Mouse (Mus musculus): ENCODE data around the gene Nod2. TPM values are rescaled to one million over a fixed set of nuclear protein-coding genes. Genes with fewer than 3 reads are reported as not detected.

The Nod2 gene
- polyA plus RNA-seq, 1 experiment = 0.43 TPM

DNA sequence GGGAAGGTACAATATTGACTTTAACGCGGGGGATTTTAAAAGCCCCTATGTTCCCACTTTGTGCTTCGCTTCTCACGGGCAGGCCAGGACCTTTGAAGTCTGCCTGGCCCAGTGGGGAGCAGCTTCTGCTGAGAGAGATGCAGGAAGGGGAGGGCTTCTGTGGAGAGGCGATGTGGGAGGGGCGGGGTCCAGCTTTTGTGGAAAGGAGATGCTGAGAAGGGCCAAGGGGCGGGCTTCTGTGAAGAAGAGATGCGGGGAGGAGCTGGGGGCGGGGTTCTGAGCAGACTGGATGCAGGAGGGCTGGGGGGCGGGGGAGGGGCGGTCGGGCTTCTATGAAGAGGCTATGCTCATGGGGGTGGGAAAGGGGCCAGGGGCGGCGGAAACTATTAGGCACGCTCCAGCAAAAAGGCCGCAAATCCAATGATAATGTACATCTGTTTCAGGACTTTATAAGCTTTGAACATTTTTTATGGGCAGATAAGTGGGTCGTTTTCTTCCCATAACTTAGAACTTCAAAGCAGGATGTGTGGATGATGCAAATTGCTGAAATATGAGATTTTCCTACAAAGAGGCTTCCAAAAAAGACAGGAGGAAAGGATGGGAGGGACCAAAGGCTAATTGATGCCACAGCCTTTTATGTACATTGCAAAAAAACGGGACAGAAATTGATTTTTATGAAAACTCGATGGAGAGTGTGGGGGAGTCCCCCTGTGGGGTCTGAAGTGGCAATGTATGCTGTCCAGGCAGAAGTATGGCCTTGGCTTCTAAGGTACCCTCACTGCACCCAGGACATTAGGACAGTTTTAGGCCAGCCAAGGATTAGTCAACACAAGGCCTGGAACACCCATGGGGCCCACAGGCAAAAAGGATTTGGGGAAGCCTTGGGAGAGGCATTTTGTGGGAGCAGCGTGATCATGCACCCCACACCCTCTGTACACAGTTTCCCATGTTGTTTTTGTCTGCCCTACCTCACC lies 42.8 kb upstream of the Nod2 start:
- H3K27me3 ChIP-seq (ENCODE audit: control insufficient read depth, insufficient read depth, insufficient read length) = peaks cover 14% of the 10 kb centered on the region
- no peak overlapping the region for H3K4me3 ChIP-seq (ENCODE audit: insufficient read depth, poor library complexity, severe bottlenecking)
- H3ac ChIP-seq (ENCODE audit: control insufficient read depth, insufficient read length, low read depth) = no peak overlapping the region
- no peaks in the 10 kb centered on the region for H3K79me3 ChIP-seq (ENCODE audit: low read depth)
- no peaks in the 10 kb centered on the region for H3K36me3 ChIP-seq (ENCODE audit: control insufficient read depth, insufficient read depth)
- H3K79me2 ChIP-seq (ENCODE audit: control insufficient read depth, insufficient read depth) = no peaks in the 10 kb centered on the region
- no peak for TF ChIP-seq USF1 (IDR thresholded peaks at IDR 0.05; ENCODE audit: low read depth)
- no peak for TF ChIP-seq MYOD1 (IDR thresholded peaks at IDR 0.05; ENCODE audit: control insufficient read depth, insufficient read length, low read depth)
- no peak for TF ChIP-seq CEBPB (IDR thresholded peaks at IDR 0.05; ENCODE audit: low read depth)
- TF ChIP-seq CTCF (IDR thresholded peaks at IDR 0.05; ENCODE audit: control insufficient read depth, insufficient read depth, insufficient read length) = no peak
- no peak for TF ChIP-seq FOSL1 (IDR thresholded peaks at IDR 0.05; ENCODE audit: insufficient read depth, low read length, poor library complexity, severe bottlenecking)
- no peak for TF ChIP-seq MAX (IDR thresholded peaks at IDR 0.05)
- no peak for TF ChIP-seq MYOG (IDR thresholded peaks at IDR 0.05; ENCODE audit: control insufficient read depth, extremely low read depth, insufficient read length)

DNA sequence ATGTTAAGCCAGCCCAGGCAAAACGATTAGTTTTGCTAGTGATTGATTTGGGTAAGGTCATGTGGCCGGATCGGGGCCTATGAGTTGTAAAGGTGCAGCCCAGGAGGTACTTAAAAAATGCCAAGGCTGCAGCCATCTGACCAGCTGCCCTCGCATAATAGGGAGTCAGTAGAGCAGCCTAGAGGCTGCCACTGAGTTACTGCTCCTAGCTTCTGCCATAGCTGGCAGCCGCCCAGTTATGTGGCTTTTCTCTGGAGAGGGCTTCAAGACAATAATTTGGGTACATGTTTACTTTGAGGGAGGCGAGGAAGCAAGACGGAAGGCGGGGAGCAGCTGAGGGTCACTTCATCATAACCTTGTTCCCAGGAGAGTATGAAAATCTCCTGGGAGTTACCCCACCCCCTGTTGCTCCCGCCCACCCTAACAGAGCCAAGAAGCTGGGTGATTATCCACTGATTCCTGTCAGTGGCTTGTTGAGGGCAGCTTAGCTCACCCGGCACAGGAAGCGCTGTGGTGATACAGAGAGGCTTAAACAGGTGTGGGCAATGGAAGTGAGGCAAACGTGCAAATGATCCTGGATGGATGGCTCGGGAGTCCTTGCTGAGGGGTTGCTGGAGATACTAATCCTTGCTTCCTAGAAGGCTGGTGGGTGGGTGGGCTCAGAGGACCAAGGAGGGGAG lies 41.6 kb upstream of the Nod2 start:
- Histone ChIP-seq H3K27me3 (ENCODE audit: control insufficient read depth, insufficient read depth, insufficient read length) (peaks cover 25% of the 10 kb centered on the region), H3K4me3 (ENCODE audit: insufficient read depth, poor library complexity, severe bottlenecking) (no peak overlapping the region), H3K36me3 (ENCODE audit: control insufficient read depth, insufficient read depth) (no peaks in the 10 kb centered on the region), H3K79me2 (ENCODE audit: control insufficient read depth, insufficient read depth) (no peaks in the 10 kb centered on the region), H3K79me3 (ENCODE audit: low read depth) (no peaks in the 10 kb centered on the region), H3ac (ENCODE audit: control insufficient read depth, insufficient read length, low read depth) (no peak overlapping the region)
- TF ChIP-seq CEBPB (IDR thresholded peaks at IDR 0.05; ENCODE audit: low read depth) (no peak), MYOG (IDR thresholded peaks at IDR 0.05; ENCODE audit: control insufficient read depth, extremely low read depth, insufficient read length) (no peak), CTCF (IDR thresholded peaks at IDR 0.05; ENCODE audit: control insufficient read depth, insufficient read depth, insufficient read length) (no peak), MYOD1 (IDR thresholded peaks at IDR 0.05; ENCODE audit: control insufficient read depth, insufficient read length, low read depth) (no peak), MAX (IDR thresholded peaks at IDR 0.05) (no peak), USF1 (IDR thresholded peaks at IDR 0.05; ENCODE audit: low read depth) (no peak), FOSL1 (IDR thresholded peaks at IDR 0.05; ENCODE audit: insufficient read depth, low read length, poor library complexity, severe bottlenecking) (no peak)

DNA sequence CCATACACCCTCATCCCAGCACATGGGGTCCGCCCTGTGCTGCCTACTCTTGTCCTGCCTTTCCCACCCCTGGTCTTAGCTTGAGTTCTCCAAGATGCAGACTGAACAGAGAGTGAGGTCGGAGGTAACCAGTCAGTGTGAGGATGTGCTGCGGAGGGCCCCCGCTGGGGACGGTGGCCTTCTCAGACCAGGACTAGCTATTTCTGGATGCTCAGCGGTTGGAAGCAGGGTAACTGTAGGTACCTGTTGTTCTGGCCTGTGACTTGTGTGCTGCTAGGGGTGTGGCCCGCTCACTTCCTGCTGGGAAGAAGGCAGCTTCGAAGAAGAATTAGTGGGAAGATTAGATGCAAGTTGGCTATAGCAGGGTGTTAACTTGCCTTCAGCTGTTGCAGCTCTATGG lies 38.1 kb upstream of the Nod2 start:
- Histone ChIP-seq H3K79me3 (ENCODE audit: low read depth) (no peaks in the 10 kb centered on the region), H3K36me3 (ENCODE audit: control insufficient read depth, insufficient read depth) (no peaks in the 10 kb centered on the region)
- TF ChIP-seq CTCF (IDR thresholded peaks at IDR 0.05; ENCODE audit: control insufficient read depth, insufficient read depth, insufficient read length) (no peak), FOSL1 (IDR thresholded peaks at IDR 0.05; ENCODE audit: insufficient read depth, low read length, poor library complexity, severe bottlenecking) (no peak), MAX (IDR thresholded peaks at IDR 0.05) (no peak), USF1 (IDR thresholded peaks at IDR 0.05; ENCODE audit: low read depth) (no peak), CEBPB (IDR thresholded peaks at IDR 0.05; ENCODE audit: low read depth) (no peak), MYOG (IDR thresholded peaks at IDR 0.05; ENCODE audit: control insufficient read depth, extremely low read depth, insufficient read length) (no peak), MYOD1 (IDR thresholded peaks at IDR 0.05; ENCODE audit: control insufficient read depth, insufficient read length, low read depth) (no peak)

DNA sequence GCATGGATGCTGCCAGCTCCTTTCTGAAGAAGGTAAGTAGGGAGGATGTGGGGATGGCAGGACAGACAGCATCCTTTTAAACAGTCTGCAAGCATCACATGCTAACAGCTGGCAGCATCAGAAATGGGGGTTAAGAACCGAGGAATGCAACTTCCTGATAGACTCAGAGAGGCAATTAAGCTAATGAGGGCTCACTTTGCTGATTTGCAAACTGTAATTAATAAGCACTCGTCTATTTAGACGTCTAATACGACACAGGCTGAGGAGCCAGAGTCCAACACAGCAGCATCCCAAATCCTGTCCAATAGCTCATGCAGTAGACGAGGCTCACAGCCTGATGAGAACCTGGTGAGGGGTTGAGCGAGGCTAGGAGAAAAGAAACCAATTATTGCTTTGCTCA lies 36.8 kb upstream of the Nod2 start:
- no peak for TF ChIP-seq MYOD1 (IDR thresholded peaks at IDR 0.05; ENCODE audit: control insufficient read depth, insufficient read length, low read depth)
- TF ChIP-seq CEBPB (IDR thresholded peaks at IDR 0.05; ENCODE audit: low read depth) = no peak
- no peak for TF ChIP-seq MYOG (IDR thresholded peaks at IDR 0.05; ENCODE audit: control insufficient read depth, extremely low read depth, insufficient read length)
- TF ChIP-seq FOSL1 (IDR thresholded peaks at IDR 0.05; ENCODE audit: insufficient read depth, low read length, poor library complexity, severe bottlenecking) = no peak
- no peak for TF ChIP-seq MAX (IDR thresholded peaks at IDR 0.05)
- TF ChIP-seq USF1 (IDR thresholded peaks at IDR 0.05; ENCODE audit: low read depth) = no peak
- no peak for TF ChIP-seq CTCF (IDR thresholded peaks at IDR 0.05; ENCODE audit: control insufficient read depth, insufficient read depth, insufficient read length)

More for the DNA sequence above, 38.1 kb upstream of the Nod2 start:
- H3ac ChIP-seq (ENCODE audit: control insufficient read depth, insufficient read length, low read depth) = no peak overlapping the region
- no peak overlapping the region for H3K4me3 ChIP-seq (ENCODE audit: insufficient read depth, poor library complexity, severe bottlenecking)
- no peaks in the 10 kb centered on the region for H3K79me2 ChIP-seq (ENCODE audit: control insufficient read depth, insufficient read depth)
- H3K27me3 ChIP-seq (ENCODE audit: control insufficient read depth, insufficient read depth, insufficient read length) = peaks cover 35% of the 10 kb centered on the region

DNA sequence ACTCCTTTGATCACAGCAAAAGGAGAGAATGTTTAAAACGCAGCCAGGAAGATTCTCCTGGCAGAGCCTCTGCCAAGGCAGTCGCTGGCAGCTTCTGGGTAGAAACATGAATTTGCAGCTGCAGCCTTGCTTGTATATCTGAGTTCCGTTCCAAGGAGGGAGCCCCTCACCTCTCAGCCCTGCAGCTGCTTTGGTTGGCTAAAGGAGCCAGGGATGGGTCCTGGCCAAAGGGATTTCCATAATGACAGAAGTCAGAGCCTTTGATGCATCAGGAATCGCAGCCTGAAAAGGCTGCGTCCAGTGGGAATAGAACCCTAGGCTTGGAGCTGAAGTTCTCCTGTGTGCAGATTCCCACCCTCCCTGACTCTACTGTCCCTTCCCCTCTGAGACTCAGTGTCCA lies 32.1 kb upstream of the Nod2 start:
- no peaks in the 10 kb centered on the region for H3K36me3 ChIP-seq (ENCODE audit: control insufficient read depth, insufficient read depth)
- no peaks in the 10 kb centered on the region for H3K79me2 ChIP-seq (ENCODE audit: control insufficient read depth, insufficient read depth)
- no peaks in the 10 kb centered on the region for H3K79me3 ChIP-seq (ENCODE audit: low read depth)
- H3ac ChIP-seq (ENCODE audit: control insufficient read depth, insufficient read length, low read depth) = no peak overlapping the region
- no peak for TF ChIP-seq MAX (IDR thresholded peaks at IDR 0.05)
- TF ChIP-seq FOSL1 (IDR thresholded peaks at IDR 0.05; ENCODE audit: insufficient read depth, low read length, poor library complexity, severe bottlenecking) = no peak
- TF ChIP-seq CEBPB (IDR thresholded peaks at IDR 0.05; ENCODE audit: low read depth) = no peak
- no peak for TF ChIP-seq CTCF (IDR thresholded peaks at IDR 0.05; ENCODE audit: control insufficient read depth, insufficient read depth, insufficient read length)
- no peak for TF ChIP-seq MYOG (IDR thresholded peaks at IDR 0.05; ENCODE audit: control insufficient read depth, extremely low read depth, insufficient read length)
- no peak for TF ChIP-seq MYOD1 (IDR thresholded peaks at IDR 0.05; ENCODE audit: control insufficient read depth, insufficient read length, low read depth)
- no peak for TF ChIP-seq USF1 (IDR thresholded peaks at IDR 0.05; ENCODE audit: low read depth)
- no peak overlapping the region for H3K4me3 ChIP-seq (ENCODE audit: insufficient read depth, poor library complexity, severe bottlenecking)
- peaks cover 41% of the 10 kb centered on the region for H3K27me3 ChIP-seq (ENCODE audit: control insufficient read depth, insufficient read depth, insufficient read length)

More for the DNA sequence above, 36.8 kb upstream of the Nod2 start:
- H3ac ChIP-seq (ENCODE audit: control insufficient read depth, insufficient read length, low read depth) = no peak overlapping the region
- no peaks in the 10 kb centered on the region for H3K79me2 ChIP-seq (ENCODE audit: control insufficient read depth, insufficient read depth)
- H3K36me3 ChIP-seq (ENCODE audit: control insufficient read depth, insufficient read depth) = no peaks in the 10 kb centered on the region
- peaks cover 40% of the 10 kb centered on the region for H3K27me3 ChIP-seq (ENCODE audit: control insufficient read depth, insufficient read depth, insufficient read length)
- H3K4me3 ChIP-seq (ENCODE audit: insufficient read depth, poor library complexity, severe bottlenecking) = no peak overlapping the region
- H3K79me3 ChIP-seq (ENCODE audit: low read depth) = no peaks in the 10 kb centered on the region

All from C2C12 (cell line).